Mouse (Mus musculus): ENCODE measurements around the gene Atrn.

- TF ChIP-seq CTCF (IDR thresholded peaks at IDR 0.05; ENCODE audit: extremely low read depth, insufficient read depth, low read length): peak; percentile 62
- TF ChIP-seq POLR2A (IDR thresholded peaks at IDR 0.05; ENCODE audit: extremely low read depth, insufficient read depth, low read length): no peak
Measured at GRCm38 (mm10) chr2:131055631-131056030, 149.3 kb downstream of the Atrn start.

Data from cortical plate, adult 2 months (tissue).